Mouse (Mus musculus): ENCODE results near the gene Cyb561d2.

DNA sequence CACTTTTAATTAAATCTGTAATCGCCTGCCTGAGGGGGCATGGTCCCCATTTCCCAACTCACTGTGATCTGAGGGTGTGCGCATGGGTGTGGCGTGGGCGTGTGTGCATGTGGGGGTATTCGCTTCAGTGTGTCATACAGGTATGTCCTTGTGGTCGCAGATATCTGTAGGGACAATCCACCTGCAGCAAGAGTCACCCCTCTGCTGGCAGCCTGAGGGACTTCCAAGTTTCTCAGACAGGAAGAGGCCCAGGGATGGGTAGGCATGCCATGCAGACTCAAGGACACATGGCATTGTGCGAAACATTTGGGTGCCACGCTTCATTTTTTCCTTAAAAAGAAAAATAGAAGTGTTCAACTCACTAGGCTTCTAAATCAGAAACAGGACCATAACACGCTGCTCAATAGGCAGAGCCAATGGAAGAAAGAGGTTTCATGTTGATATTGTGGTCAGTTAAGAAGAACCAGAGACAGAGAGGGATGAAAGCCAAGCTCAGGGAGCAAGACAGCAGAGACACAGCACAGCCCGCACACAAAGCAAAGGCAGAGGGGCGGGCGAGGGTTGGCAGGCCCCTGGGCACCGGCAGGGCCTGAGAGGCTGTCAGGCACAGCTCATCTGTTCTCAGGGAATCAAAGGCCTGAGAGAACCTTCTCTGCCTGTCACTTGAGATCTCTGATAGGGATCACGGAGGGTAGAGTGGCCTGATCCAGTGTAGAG, 31.5 kb downstream of the Cyb561d2 start:
- TF ChIP-seq CTCF (IDR thresholded peaks at IDR 0.05) (no peak), EP300 (IDR thresholded peaks at IDR 0.05) (no peak)
